Mouse (Mus musculus) kidney, embryonic 15.5 days (tissue): Measurements from ENCODE around the gene Fap. TPM values are rescaled to one million over a fixed set of nuclear protein-coding genes. Genes with fewer than 3 reads are reported as not detected.

ENCODE experiments used
- ATAC-seq: fragments of 200-750 bp; cut with Nextera tagmentation; replicated peaks from 2 replicates; pipeline ENCODE4 v1.8.0; 2017; ENCODE audit warnings: moderate TSS enrichment; ENCODE audit not compliant: low FRiP score
- H3K27ac ChIP-seq: fragments of 300-500 bp; sonication (generic); 2 replicates; pipeline ENCODE4 v1.5.1; 2015; ENCODE audit warnings: mild to moderate bottlenecking, inconsistent platforms
- H3K27me3 ChIP-seq: fragments of 300-500 bp; sonication (generic); 2 replicates; pipeline ENCODE4 v1.6.1; 2015; ENCODE audit warnings: inconsistent platforms
- H3K36me3 ChIP-seq: fragments of 300-500 bp; sonication (generic); 2 replicates; pipeline ENCODE4 v1.6.1; 2015; ENCODE audit warnings: inconsistent platforms
- H3K4me1 ChIP-seq: fragments of 300-500 bp; sonication (generic); 2 replicates; pipeline ENCODE4 v1.6.1; 2015; ENCODE audit warnings: inconsistent platforms
- H3K4me2 ChIP-seq: fragments of 300-500 bp; sonication (generic); 2 replicates; pipeline ENCODE4 v1.6.1; 2015; ENCODE audit warnings: moderate library complexity, mild to moderate bottlenecking, inconsistent platforms
- H3K4me3 ChIP-seq: fragments of 300-500 bp; sonication (generic); replicated peaks from 2 replicates; pipeline ENCODE4 v1.5.1; 2015; ENCODE audit warnings: mild to moderate bottlenecking, inconsistent platforms
- H3K9ac ChIP-seq: fragments of 300-500 bp; sonication (generic); 2 replicates; pipeline ENCODE4 v1.6.1; 2015; ENCODE audit warnings: mild to moderate bottlenecking, inconsistent platforms
- H3K9me3 ChIP-seq: fragments of 300-500 bp; sonication (generic); replicated peaks from 2 replicates; pipeline ENCODE4 v1.6.1; 2016; ENCODE audit warnings: inconsistent platforms
- WGBS: fragments of 180-500 bp; shearing (Covaris S2); methylation state at CpG from one replicate; pipeline ENCODE4 v1.1.7; 2015; ENCODE audit warnings: mixed read lengths; 5-methylcytosine and 5-hydroxymethylcytosine counted together
- polyA plus RNA-seq: library from polyadenylated mRNA; unstranded; fragments of >200 nt; fragmentation: Nextera tagmentation; extraction: Ambion mirVana; gene quantifications from 2 replicates; pipeline ENCODE4 v1.2.1, GENCODE M21; 2015

Fap gene
- polyA plus RNA-seq: 5.4 and 6.9 TPM in 2 replicates

DNA sequence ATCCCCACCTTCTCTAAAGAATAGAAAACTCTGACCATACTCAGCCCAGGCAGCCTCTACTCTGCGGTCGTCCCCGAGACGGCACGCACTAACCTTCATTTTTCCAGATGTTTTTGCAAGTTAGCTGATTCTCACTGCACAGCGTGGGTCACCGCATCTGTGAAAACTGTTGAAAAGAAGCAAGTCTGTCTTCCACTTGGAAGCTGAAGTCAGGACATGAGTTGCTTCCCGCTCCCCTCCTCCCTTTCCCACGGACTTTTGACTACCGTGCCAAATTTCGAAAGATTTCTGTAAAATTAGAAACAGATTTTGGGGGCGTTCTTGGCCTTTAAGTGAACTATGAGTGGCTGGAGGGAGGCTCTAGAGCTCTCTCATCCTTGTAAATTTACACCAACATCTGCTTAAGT lies at the start of gene Fap:
Gene Fap (minus strand): TSS at position 323 of the 407 bp plus-strand sequence.
- 45% methylated on average over 12 of the region's 12 CpGs for WGBS
- 0 out of 2 replicates have a peak, but pooled peaks have one; percentile 29 for ATAC-seq
- Histone ChIP-seq H3K9ac (no peak within 1 kb of the TSS), H3K27ac (peak within 1 kb of the TSS; percentile 24; the same call in 1 of the 2 replicates), H3K4me3 (peak within 1 kb of the TSS; percentile 22), H3K27me3 (no peaks in the 10 kb centered on the region), H3K36me3 (no peaks in the 10 kb centered on the region), H3K4me2 (peak within 1 kb of the TSS; percentile 22; the same call in 1 of the 2 replicates), H3K4me1 (no peaks in the 10 kb centered on the region), H3K9me3 (no peaks in the 10 kb centered on the region)

DNA sequence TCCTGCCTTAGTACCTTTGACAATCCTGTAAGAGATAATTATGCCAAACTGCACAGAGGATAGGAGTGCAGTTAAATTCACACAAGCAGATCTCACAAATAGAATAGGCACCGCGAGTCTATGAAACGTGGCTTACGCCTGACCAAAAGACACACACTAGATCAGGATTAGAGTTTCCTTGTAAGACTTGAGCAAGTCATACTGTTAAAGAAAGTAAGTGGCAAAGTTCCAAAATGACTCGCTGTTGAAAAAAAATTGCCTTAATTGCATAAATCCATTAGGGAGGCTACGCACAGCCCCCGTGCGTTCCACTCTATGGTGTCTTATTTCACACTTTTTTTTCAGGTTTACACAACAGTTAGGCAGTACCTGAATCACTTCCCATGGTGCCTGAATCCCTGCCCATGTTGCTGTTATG lies 49.2 kb upstream of the Fap start:
- Histone ChIP-seq H3K9ac (no peak overlapping the region), H3K27me3 (no peaks in the 10 kb centered on the region), H3K4me3 (no peak overlapping the region), H3K27ac (no peak overlapping the region), H3K4me2 (no peak overlapping the region), H3K4me1 (no peaks in the 10 kb centered on the region), H3K9me3 (no peaks in the 10 kb centered on the region), H3K36me3 (no peaks in the 10 kb centered on the region)
- no peak for ATAC-seq
- WGBS: 66% methylated on average over 8 of the region's 8 CpGs

DNA sequence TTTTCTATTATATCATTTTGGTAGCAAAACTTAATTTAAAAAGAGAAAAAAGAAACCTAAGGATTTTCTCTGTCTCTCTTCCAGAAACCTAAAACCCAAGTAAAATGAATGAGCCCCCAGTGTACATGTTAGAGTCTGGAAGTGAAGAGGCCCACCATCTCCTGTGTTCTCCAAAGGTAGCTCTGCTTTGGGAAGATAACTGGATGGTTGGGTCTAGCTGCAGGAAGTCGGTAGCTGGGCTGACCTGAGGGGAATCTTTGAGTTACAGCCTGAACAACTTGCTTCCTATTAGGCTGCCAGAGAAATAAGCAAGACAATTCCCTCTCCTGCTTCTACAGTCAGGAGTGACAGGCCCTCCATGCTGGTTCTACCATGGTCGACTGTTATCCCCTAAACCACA lies 45.8 kb upstream of the Fap start:
- Histone ChIP-seq H3K27ac (no peak overlapping the region), H3K9ac (no peak overlapping the region), H3K4me1 (no peaks in the 10 kb centered on the region), H3K9me3 (no peaks in the 10 kb centered on the region), H3K4me3 (no peak overlapping the region), H3K27me3 (no peaks in the 10 kb centered on the region), H3K36me3 (no peaks in the 10 kb centered on the region), H3K4me2 (no peak overlapping the region)
- 48% methylated on average over 2 of the region's 2 CpGs for WGBS
- no peak for ATAC-seq

DNA sequence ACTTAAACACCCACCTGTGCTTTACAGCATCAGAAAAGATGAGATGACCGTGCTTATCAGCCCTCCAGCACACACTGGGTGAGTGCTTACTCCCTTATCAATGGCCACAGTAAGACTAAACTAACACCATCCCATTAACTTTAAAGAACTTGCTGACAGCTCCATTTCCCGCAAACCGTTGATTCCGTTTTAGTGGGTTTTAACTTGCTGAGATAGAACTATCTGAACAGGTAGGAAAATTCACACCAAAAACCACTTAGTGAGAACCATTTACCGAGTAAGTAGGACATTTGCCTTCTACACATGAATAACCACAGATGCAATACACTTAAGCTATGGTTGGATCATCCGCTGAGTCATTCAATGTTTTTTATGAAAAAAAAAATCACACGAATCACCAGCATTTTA lies 45.1 kb upstream of the Fap start:
- 78% methylated on average over 7 of the region's 7 CpGs for WGBS
- no peak overlapping the region for H3K9ac ChIP-seq
- ATAC-seq: peak; percentile 71; the same call in 1 of the 2 replicates

DNA sequence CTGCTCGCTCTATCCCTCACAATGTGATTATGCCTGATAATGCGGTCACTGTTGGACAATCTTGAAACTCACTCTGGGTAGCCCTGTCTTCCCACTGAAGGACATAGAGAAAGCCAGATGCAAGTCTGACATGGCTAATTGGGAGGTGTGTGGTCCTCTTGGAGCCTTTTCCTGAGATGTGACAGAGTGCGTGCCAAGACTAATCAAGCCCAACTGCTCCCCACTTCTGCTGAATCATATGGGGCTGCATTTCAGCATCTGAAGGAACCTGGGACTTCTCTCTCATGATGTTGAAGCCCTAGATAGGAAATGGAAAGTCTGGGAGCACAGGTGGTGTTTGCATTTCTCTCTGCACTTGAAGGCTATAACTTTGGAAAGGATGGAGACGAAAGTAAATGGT lies 39.3 kb upstream of the Fap start:
- WGBS: 96% methylated on average over 4 of the region's 4 CpGs
- Histone ChIP-seq H3K36me3 (no peaks in the 10 kb centered on the region), H3K27ac (no peak overlapping the region), H3K4me3 (no peak overlapping the region), H3K27me3 (no peaks in the 10 kb centered on the region), H3K4me1 (no peaks in the 10 kb centered on the region), H3K4me2 (no peak overlapping the region), H3K9me3 (no peaks in the 10 kb centered on the region), H3K9ac (no peak overlapping the region)
- no peak for ATAC-seq

More for the DNA sequence above, 45.1 kb upstream of the Fap start:
- Histone ChIP-seq H3K27ac (no peak overlapping the region), H3K9me3 (no peaks in the 10 kb centered on the region), H3K4me1 (no peaks in the 10 kb centered on the region), H3K4me2 (no peak overlapping the region), H3K27me3 (no peaks in the 10 kb centered on the region), H3K4me3 (no peak overlapping the region), H3K36me3 (no peaks in the 10 kb centered on the region)

DNA sequence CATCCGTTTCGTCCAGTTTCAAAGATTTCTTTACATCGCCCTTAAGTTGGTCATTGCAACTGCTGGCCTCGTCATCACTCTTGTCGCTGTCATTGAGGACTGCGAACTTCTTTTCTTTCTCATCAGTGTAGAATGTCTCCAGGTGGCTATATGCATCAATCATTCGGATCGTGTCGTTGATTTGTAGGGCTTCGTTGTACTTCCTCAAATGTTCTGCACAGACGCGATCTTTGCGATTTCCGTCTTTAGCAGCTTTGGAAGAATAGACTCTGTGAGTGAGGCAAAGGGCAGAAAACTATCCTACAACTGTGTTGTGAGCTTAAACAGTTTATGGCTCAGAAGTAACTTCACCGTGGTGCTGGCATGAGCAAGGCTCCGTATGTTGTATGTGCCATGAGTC lies 32.3 kb upstream of the Fap start:
- Histone ChIP-seq H3K4me1 (no peaks in the 10 kb centered on the region), H3K36me3 (no peaks in the 10 kb centered on the region), H3K27me3 (no peaks in the 10 kb centered on the region), H3K9ac (no peak overlapping the region), H3K4me2 (no peak overlapping the region), H3K27ac (no peak overlapping the region), H3K9me3 (no peaks in the 10 kb centered on the region), H3K4me3 (no peak overlapping the region)
- WGBS: 89% methylated on average over 16 of the region's 16 CpGs
- ATAC-seq: no peak

DNA sequence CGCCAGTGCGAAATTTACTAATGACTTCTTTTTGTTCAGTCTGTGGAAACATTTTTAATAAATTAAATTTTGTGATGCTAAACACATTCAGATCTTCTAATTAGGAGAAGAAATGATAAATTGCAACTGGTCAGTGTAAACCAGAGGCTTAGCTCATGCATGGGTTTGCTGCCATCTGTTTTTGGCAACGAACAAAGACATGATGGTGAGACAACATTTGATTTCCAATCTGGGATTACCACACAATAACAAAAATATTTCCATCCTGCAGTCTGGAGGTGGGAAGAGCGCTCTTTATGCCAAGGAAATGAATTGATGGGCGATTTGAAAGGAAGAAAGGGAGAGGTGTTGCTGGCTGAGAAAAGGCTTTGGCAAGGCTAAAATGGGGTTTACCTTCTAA lies 29.7 kb upstream of the Fap start:
- Histone ChIP-seq H3K4me2 (no peak overlapping the region), H3K36me3 (no peaks in the 10 kb centered on the region), H3K27ac (no peak overlapping the region), H3K4me1 (no peaks in the 10 kb centered on the region), H3K4me3 (no peak overlapping the region), H3K9ac (no peak overlapping the region), H3K9me3 (no peaks in the 10 kb centered on the region), H3K27me3 (no peaks in the 10 kb centered on the region)
- no peak for ATAC-seq
- WGBS: 80% methylated on average over 5 of the region's 5 CpGs

DNA sequence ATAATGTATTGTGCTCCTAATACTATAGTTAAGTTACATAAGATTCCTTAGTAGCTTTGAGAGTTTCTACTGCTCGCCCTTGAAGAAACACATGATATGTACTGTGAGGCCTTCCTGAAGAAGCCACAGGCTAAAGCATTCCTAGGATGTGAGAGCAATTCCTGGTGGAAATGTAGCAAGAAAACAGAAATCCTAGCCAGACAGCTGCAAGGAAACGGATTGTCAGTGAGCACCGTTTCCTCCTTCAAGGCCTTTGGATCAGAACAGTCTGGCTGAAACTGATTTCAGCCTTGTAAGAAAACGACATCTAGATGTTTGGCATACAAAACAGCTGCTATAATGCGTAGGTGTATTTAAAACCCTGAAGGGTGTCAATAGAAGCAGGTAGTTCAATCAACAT lies 22.7 kb upstream of the Fap start:
- H3K36me3 ChIP-seq: no peaks in the 10 kb centered on the region
- WGBS: 78% methylated on average over 5 of the region's 5 CpGs
- H3K9me3 ChIP-seq: no peaks in the 10 kb centered on the region
- no peak overlapping the region for H3K4me3 ChIP-seq
- no peak for ATAC-seq
- H3K4me2 ChIP-seq: no peak overlapping the region
- no peak overlapping the region for H3K27ac ChIP-seq
- H3K27me3 ChIP-seq: no peaks in the 10 kb centered on the region
- no peaks in the 10 kb centered on the region for H3K4me1 ChIP-seq
- H3K9ac ChIP-seq: no peak overlapping the region

DNA sequence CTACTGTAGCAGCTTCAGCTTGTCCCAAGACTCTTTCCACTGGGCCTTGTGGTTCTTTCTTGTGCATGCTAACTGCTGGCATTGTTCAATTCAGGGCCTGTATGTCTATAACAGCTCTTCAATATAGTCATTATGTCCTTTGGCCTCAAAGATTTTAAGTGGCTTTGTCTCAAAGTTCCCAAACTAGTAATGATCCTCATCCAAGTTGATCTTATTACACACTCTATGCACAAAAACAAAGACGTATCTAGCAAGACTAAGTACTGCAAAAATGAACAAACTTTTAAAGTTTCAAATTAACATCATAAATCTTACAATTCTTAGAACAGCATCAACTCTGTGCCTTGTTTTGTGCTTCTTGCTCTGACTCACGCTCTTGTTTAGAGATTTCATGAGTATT lies 20.6 kb upstream of the Fap start:
- no peak overlapping the region for H3K4me3 ChIP-seq
- 82% methylated on average over 2 of the region's 2 CpGs for WGBS
- H3K4me2 ChIP-seq: no peak overlapping the region
- H3K36me3 ChIP-seq: no peaks in the 10 kb centered on the region
- no peak overlapping the region for H3K9ac ChIP-seq
- H3K27me3 ChIP-seq: no peaks in the 10 kb centered on the region
- H3K9me3 ChIP-seq: no peaks in the 10 kb centered on the region
- ATAC-seq: no peak
- no peaks in the 10 kb centered on the region for H3K4me1 ChIP-seq
- H3K27ac ChIP-seq: no peak overlapping the region

DNA sequence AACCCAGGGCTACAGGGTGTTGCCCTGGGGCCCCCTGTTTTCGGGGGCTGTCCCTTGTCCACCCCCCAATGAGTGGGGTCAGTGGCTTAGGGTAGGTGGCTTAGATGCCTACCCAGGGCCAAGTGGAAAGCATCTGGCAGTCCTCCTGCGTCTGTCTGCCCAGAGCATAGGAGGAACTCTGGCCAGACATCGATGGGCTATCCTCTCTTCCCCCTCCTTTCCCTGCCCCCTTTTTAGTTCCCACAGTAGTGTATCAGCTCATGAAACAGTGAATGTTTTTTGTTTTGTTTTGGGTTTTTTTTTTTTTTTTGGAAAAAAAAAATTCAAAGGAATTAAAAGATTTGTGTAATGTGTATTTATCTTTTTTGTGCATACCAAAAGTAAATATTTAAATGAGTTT lies 17.7 kb upstream of the Fap start:
- Histone ChIP-seq H3K36me3 (no peaks in the 10 kb centered on the region), H3K27ac (no peak overlapping the region), H3K4me3 (no peak overlapping the region), H3K9me3 (no peaks in the 10 kb centered on the region), H3K4me1 (no peaks in the 10 kb centered on the region), H3K9ac (no peak overlapping the region), H3K4me2 (no peak overlapping the region), H3K27me3 (no peaks in the 10 kb centered on the region)
- ATAC-seq: no peak
- 86% methylated on average over 3 of the region's 3 CpGs for WGBS

DNA sequence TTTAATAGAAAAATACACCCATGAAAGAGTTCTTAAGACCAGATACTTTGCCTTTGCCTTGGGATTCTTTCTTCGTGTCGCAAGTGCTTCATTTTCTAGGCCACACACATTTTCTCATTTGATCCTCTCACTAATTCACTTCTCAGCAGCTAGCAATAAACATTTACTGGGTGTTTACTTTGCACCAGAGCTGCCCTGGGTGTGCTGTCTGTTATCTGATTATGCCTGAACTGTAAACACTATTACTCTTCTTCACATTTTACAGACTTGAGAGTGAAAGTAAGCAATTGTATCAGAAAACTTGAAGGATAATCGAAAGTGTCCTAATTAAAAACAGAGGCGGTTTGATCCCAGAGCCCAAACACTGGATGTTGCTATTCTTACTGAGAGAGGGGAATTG lies 15.5 kb upstream of the Fap start:
- H3K27me3 ChIP-seq: no peaks in the 10 kb centered on the region
- no peak overlapping the region for H3K9ac ChIP-seq
- H3K4me3 ChIP-seq: no peak overlapping the region
- H3K27ac ChIP-seq: no peak overlapping the region
- H3K9me3 ChIP-seq: no peaks in the 10 kb centered on the region
- no peak for ATAC-seq
- no peak overlapping the region for H3K4me2 ChIP-seq
- no peaks in the 10 kb centered on the region for H3K36me3 ChIP-seq
- no peaks in the 10 kb centered on the region for H3K4me1 ChIP-seq
- WGBS: 73% methylated on average over 4 of the region's 4 CpGs

DNA sequence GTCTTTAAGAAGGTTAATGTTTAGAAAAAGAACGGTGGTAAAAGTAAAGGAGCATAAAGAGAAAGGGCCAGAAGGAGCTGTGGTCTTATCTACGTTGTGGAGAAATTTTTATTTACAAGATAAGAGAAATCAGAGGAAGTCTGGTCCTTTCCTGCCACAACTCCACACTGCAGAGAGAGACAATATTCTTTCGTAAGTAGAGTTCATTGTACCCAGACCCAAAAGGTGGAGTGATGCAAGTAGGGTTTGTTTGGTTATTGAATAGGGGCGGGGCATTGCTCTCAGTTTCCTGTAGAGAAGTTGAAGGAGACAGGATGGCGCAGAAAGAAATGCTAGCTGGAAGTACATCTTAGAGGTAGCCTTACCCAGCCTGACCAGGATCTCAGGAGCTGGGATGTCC lies 11.9 kb upstream of the Fap start:
- Histone ChIP-seq H3K27me3 (no peaks in the 10 kb centered on the region), H3K9ac (no peak overlapping the region), H3K9me3 (no peaks in the 10 kb centered on the region), H3K36me3 (no peaks in the 10 kb centered on the region), H3K4me2 (no peak overlapping the region), H3K4me3 (no peak overlapping the region), H3K4me1 (no peaks in the 10 kb centered on the region), H3K27ac (no peak overlapping the region)
- ATAC-seq: no peak
- 84% methylated on average over 5 of the region's 5 CpGs for WGBS

DNA sequence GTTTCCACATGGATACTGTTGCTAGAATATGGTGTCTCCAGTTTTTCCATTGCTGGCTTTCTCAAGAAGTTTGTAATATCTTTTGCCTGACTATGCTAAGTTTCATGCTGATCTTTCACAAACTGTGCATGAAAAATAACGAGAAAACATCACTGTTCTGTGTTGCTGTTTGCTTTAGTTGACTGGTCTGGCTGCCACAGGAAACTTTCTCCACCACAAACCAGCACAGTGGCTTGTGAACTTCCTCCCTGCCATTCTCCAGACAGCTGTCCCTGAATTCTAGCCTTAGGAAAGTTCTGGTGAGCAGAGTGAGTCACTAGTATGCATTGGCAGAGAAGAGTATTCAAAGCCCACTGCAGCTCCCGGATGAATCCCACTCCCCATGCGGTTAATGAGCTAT lies 1.1 kb upstream of the Fap start:
- H3K9ac ChIP-seq: no peak overlapping the region
- 72% methylated on average over 3 of the region's 3 CpGs for WGBS
- no peak overlapping the region for H3K27ac ChIP-seq
- H3K4me2 ChIP-seq: no peak overlapping the region
- no peak overlapping the region for H3K4me3 ChIP-seq
- no peaks in the 10 kb centered on the region for H3K9me3 ChIP-seq
- no peaks in the 10 kb centered on the region for H3K4me1 ChIP-seq
- H3K27me3 ChIP-seq: no peaks in the 10 kb centered on the region
- ATAC-seq: no peak
- no peaks in the 10 kb centered on the region for H3K36me3 ChIP-seq
